Mouse (Mus musculus) urinary bladder, postnatal 25 days (tissue): ENCODE measurements around the gene U2af1l4.

Experiments used
- DNase-seq: peaks from one replicate; pipeline ENCODE4 v3.0.0; 2022; ENCODE audit warnings: low spot score

U2af1l4 gene

GRCm38 (mm10) chr7:30563117-30563905 lies at the start of gene U2af1l4, which contains the start of the genes Gm49396 and Psenen:
TSS of gene U2af1l4 (plus strand) at chr7:30563301.
TSS of gene Gm49396 (plus strand) at chr7:30563344.
TSS of gene Psenen (minus strand) at chr7:30563627.
- DNase-seq = peak; percentile 92

DNA sequence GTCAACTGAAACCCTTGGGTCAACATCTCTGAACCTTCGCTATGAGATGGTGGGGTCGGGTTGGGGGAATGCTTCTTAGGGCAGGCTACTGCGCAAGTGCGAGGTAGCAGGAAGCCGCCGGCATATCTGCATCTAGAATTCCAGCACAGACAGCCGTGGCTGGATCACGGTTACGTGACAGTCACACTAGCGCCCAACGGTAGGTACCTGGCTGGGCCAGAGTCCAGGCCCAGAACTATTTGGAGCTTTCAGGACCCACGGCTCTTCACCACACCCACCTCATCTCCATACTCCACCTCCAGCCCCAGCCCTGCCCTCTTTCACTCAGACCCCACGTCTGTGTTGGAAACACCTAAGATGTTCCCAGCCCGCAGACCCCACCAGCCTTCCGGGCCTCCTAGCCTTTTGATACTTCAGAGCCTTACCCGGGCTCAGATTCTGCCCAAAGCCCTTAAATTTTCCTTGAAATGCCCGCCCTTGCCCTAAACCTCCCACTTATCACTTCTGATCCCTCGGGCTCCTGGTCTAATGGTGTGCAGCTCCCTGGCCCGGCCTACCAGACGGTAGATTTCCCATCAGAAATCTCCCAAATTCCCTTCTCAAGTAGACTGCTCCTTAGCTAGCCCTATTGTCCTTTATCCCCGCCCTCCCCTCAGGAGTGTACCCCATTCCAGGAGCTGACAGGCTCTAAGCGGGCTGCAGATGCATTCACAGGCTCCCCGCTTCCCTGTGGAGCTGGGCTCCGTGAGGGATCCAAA lies 47.9 kb upstream of the U2af1l4 start:
- DNase-seq = no peak

DNA sequence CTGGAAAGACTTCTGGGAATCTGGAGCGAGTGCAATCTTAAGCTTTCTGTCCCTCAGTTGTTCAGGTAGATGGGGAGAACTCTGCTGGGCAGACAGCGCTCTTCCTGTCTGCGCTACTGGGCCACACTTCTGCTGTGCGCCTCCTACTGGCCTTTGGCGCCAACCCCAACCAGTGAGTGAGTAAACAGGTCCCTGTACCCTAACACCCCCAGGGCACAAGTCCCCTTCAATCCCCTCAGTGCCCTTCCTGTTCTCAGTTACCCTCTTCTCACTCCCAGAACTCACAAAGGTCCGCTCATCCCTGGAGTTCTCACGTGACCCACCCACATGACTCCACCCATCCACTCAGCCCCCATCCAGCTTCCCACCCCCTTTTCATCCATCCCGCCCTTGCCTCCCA lies 44.8 kb upstream of the U2af1l4 start:
- no peak for DNase-seq

- no peak for DNase-seq
These were observed 42.7 kb upstream of the U2af1l4 start for GRCm38 (mm10) chr7:30520396-30520795.

GRCm38 (mm10) chr7:30520856-30521255 lies 42.2 kb upstream of the U2af1l4 start:
- no peak for DNase-seq

DNA sequence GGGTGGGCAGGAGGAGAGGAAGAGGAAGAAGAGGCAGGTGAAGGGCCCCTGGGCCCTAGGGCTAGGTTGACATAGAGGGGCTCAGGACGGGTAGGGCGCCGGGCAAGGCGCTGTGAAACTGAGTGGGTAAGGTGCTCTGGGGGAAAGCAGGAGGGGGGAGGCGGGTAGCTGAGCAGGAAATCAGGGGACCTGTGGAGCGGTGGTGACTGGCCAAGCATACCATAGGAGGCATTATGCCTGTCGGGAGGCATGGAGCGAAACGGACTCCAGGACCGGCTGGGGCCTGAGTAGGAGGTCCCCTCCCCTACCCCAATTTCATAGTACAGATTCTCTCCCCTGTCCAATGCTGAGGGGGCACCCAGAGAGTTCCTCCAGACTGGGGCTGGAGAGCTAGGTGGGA lies 40.2 kb upstream of the U2af1l4 start:
- DNase-seq = no peak

DNA sequence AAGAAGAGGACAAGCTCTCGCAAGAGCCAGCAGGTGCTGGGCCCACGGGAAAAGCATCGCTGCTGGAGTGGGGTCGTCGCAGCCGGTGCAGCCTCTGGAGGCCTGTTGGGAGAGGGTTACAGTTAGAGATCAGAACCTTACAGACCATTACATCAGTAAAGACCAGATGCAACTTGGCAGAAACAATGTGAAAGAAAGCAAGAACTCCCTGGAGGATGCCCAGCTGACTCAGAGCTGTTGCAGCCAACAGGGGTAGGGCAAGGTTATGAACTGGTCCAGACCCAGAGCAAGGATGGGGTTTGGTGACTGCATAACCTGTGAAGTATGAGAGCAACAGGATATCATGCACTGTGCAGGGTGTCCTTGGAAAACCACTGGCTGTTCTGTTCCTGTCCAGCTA lies 38.6 kb upstream of the U2af1l4 start:
- no peak for DNase-seq

DNA sequence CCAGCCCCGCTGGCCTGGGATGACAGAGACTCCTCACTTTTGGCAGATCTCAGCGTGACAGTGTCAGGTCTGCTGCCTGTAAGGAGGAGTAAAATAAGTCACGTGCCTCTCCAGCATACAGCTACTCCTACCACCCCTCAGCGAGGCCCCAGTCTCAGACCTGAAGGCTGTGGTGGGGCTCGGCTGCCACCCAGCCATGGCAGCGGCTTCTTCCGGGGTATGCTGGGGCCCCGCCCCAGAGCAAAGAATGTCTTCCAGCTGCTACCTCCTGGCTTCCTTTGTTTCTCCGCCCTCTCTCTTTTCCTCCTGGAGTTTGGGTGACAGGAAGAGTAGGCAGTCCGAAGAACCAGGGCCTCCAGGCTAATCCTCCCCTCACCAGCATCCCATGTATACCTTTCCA lies 37.1 kb upstream of the U2af1l4 start:
- no peak for DNase-seq

DNA sequence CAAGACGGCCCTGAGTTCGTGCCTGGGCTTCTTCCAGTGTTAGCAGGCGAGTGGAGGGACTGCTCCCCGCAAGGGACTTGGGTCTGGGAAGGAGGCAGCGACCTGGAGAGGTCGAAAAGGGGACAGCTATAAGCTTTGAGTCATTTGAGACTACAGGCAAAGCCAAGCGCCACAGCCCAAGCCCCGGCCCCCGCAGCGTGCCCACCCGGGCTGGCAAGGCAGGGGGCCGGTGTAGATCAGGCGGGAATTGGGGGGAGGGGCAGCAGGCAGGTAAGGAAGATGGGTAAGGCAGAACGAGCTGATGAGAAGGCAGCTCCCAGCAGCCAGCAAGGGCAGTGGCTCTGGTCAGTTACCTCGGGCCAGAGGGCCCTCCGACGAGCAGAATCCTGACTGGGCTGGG lies 36.7 kb upstream of the U2af1l4 start:
- no peak for DNase-seq

- no peak for DNase-seq
These were observed 36.1 kb upstream of the U2af1l4 start for GRCm38 (mm10) chr7:30526981-30527380.

GRCm38 (mm10) chr7:30531291-30531815 lies 31.7 kb upstream of the U2af1l4 start:
- no peak for DNase-seq

GRCm38 (mm10) chr7:30532931-30533330 lies 30.2 kb upstream of the U2af1l4 start:
- DNase-seq = no peak

DNA sequence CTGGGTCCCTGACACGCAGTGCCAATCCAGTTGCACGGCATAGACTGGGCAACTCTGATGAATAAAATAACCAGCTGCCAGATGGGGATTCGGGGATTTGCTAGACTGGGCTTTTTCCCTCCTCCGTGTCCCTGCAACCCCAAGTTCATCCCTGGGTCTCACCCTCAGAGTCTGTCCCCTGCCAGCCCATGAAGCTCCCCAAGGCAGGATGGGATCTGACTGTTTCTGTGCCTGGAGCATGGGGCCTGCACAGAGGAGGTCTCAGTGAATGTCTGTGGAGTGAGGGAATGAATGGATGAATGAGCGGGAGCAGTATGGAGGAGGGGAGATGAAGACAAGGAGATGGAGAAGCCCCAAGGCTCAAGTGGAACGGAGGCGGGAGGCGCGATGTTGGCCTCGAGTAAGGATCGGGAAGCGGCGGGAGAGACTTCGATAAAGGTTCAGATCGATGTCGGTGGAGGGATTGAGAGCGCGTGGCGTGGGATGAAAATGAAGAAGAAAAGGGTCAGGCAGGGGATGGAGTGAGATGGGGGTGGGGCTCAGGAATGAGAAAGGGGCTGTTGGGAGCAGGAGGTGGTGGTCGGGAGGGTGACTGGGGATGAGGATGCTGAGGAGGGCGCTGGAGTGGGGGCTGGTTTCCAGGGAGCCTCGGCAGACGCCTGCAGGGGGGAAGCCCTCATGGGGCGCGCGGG lies 29.0 kb upstream of the U2af1l4 start:
- no peak for DNase-seq

- peak; percentile 88 for DNase-seq
These were observed 28.2 kb upstream of the U2af1l4 start, which contains the start of gene Arhgap33 for GRCm38 (mm10) chr7:30534633-30535577. TSS of gene Arhgap33 (minus strand) at chr7:30535060.

GRCm38 (mm10) chr7:30540572-30540971 lies 22.5 kb upstream of the U2af1l4 start:
- no peak for DNase-seq

- DNase-seq = no peak
These were observed 18.8 kb upstream of the U2af1l4 start for GRCm38 (mm10) chr7:30544327-30544726.

GRCm38 (mm10) chr7:30549880-30550279 lies 13.2 kb upstream of the U2af1l4 start:
- DNase-seq = no peak

GRCm38 (mm10) chr7:30550603-30551002 lies 12.5 kb upstream of the U2af1l4 start:
- no peak for DNase-seq

- DNase-seq = no peak
These were observed 11.5 kb upstream of the U2af1l4 start for GRCm38 (mm10) chr7:30551445-30552101.
